Mouse (Mus musculus) liver, embryonic 14.5 days (tissue): ENCODE data around the gene Gm9857.

Experiments
- CTCF ChIP-seq: IDR thresholded peaks from 2 replicates; pipeline ENCODE4 v1.5.1; 2016; ENCODE audit warnings: antibody characterized with exemption, low read depth, control low read depth
- EP300 ChIP-seq: IDR thresholded peaks from 2 replicates; pipeline ENCODE4 v1.6.1; 2016; ENCODE audit warnings: antibody characterized with exemption, low read depth

DNA sequence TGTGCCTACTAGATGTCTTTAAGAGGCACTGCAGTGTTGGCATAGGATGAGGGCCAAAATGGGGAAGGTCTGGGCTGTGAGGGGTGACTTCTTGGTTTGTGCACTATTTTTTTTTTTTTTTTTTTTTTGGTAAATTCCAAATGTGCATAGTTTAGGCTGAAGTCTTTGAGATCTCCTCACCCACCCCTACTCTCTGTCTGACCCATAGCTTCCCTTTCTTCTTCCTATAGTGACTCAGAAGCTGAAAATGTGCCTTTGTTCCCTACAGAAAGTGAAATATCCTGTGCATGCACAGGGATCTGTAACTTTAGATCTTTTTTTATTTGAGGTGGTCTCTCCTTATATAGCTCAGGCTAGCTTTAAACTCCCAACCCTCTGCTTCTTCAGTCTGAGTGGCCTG, 17.7 kb upstream of the Gm9857 start:
- no peak for TF ChIP-seq CTCF
- no peak for TF ChIP-seq EP300
